Mouse (Mus musculus): ENCODE measurements around the gene Hhip. TPM values are rescaled to one million over a fixed set of nuclear protein-coding genes. Genes with fewer than 3 reads are reported as not detected.

The Hhip gene
- polyA plus RNA-seq, 1 experiment from 2014 or later = 4.0 TPM

DNA sequence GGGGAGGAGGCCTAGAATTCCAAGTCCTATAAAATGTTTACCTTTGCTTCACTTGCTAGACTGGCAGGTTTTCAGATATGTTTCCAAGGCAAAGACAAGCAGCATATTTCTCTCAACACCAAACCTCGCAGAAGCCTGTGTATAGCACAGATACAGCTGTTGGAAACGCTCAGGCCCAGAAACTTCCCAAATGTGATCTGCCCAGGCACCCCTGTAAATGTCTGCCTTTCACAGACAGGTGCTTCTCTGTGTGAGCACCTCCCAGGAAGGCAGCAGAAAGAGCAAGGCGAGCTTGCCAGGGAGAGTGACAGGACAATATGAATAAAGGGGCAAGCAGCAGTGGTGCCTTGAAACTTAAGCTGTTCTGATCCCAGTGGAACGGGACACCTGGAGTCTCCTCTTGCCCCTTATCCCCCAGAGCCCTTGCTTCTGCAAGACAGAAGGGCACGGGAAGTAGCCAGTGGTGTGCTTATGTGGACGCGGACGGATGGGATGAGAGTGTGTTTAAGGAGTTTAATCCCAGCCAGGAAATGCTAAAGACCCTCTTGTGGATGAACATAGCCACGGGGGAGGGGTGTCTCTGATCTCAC lies 120.9 kb downstream of the Hhip start:
- no peaks in the 10 kb centered on the region for H3K27me3 ChIP-seq (ENCODE audit: insufficient read depth, low read length)
- H3K4me3 ChIP-seq (ENCODE audit: low read depth, low read length) = no peak overlapping the region
- no peaks in the 10 kb centered on the region for H3K9me3 ChIP-seq (ENCODE audit: low read length)
- no peak for ATAC-seq
- H3K36me3 ChIP-seq (replicated peaks; ENCODE audit: insufficient read depth, low read length) = no peaks in the 10 kb centered on the region
- no peaks in the 10 kb centered on the region for H3K4me1 ChIP-seq (ENCODE audit: insufficient read depth)
- H3K9ac ChIP-seq (replicated peaks) = no peak overlapping the region
- no peak overlapping the region for H3K27ac ChIP-seq (ENCODE audit: low read depth)
- no peak for TF ChIP-seq CTCF (IDR thresholded peaks at IDR 0.05; ENCODE audit: low read depth)
- TF ChIP-seq EP300 (IDR thresholded peaks at IDR 0.05; ENCODE audit: low read depth) = no peak
- DNase-seq = no peak
- WGBS (ENCODE audit: insufficient replicate concordance) = 68% methylated on average over 9 of the region's 9 CpGs
- no peak overlapping the region for H3K4me2 ChIP-seq (ENCODE audit: low read depth, low read length)

- 36% methylated on average over 7 of the region's 7 CpGs for WGBS (ENCODE audit: insufficient replicate concordance)
- H3K4me1 ChIP-seq (ENCODE audit: insufficient read depth) = no peaks in the 10 kb centered on the region
- ATAC-seq = no peak
- no peaks in the 10 kb centered on the region for H3K27me3 ChIP-seq (ENCODE audit: insufficient read depth, low read length)
- no peaks in the 10 kb centered on the region for H3K36me3 ChIP-seq (replicated peaks; ENCODE audit: insufficient read depth, low read length)
- H3K27ac ChIP-seq (ENCODE audit: low read depth) = no peak overlapping the region
- TF ChIP-seq CTCF (IDR thresholded peaks at IDR 0.05; ENCODE audit: low read depth) (no peak), EP300 (IDR thresholded peaks at IDR 0.05; ENCODE audit: low read depth) (no peak)
- H3K4me2 ChIP-seq (ENCODE audit: low read depth, low read length) = no peak overlapping the region
- no peak overlapping the region for H3K9ac ChIP-seq (replicated peaks)
- no peak overlapping the region for H3K4me3 ChIP-seq (ENCODE audit: low read depth, low read length)
- no peak for DNase-seq
- no peaks in the 10 kb centered on the region for H3K9me3 ChIP-seq (ENCODE audit: low read length)
These were observed 122.0 kb downstream of the Hhip start for GRCm38 (mm10) chr8:79935793-79936192.

DNA sequence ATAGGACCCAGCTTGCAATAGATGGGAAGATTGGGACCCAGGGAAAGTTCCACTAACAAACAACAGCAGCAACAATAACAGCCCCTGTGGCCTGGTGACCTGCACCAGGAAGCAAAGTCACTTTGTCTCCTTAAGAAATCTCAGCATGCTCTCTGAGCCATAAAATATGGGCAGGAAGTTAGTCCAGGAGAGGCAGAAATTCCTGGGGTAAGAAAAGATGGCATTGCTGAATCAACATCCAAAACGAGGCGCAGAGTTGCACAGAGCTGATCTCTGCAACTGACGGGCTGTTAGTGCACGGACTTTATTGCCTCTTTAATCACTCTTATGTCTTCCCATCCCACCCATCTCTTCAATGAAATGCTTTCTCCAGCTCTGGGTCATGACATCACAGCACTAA lies 128.6 kb downstream of the Hhip start:
- no peaks in the 10 kb centered on the region for H3K9me3 ChIP-seq (ENCODE audit: low read length)
- no peak overlapping the region for H3K4me3 ChIP-seq (ENCODE audit: low read depth, low read length)
- no peak overlapping the region for H3K4me2 ChIP-seq (ENCODE audit: low read depth, low read length)
- 51% methylated on average over 4 of the region's 4 CpGs for WGBS (ENCODE audit: insufficient replicate concordance)
- no peak for ATAC-seq
- no peak overlapping the region for H3K27ac ChIP-seq (ENCODE audit: low read depth)
- no peak for TF ChIP-seq CTCF (IDR thresholded peaks at IDR 0.05; ENCODE audit: low read depth)
- TF ChIP-seq EP300 (IDR thresholded peaks at IDR 0.05; ENCODE audit: low read depth) = no peak
- DNase-seq = no peak
- no peak overlapping the region for H3K9ac ChIP-seq (replicated peaks)
- H3K36me3 ChIP-seq (replicated peaks; ENCODE audit: insufficient read depth, low read length) = no peaks in the 10 kb centered on the region
- no peaks in the 10 kb centered on the region for H3K27me3 ChIP-seq (ENCODE audit: insufficient read depth, low read length)
- no peaks in the 10 kb centered on the region for H3K4me1 ChIP-seq (ENCODE audit: insufficient read depth)

- no peak for TF ChIP-seq EP300 (IDR thresholded peaks at IDR 0.05; ENCODE audit: low read depth)
- no peak for TF ChIP-seq CTCF (IDR thresholded peaks at IDR 0.05; ENCODE audit: low read depth)
- H3K4me2 ChIP-seq (ENCODE audit: low read depth, low read length) = no peak overlapping the region
- H3K9me3 ChIP-seq (ENCODE audit: low read length) = no peaks in the 10 kb centered on the region
- H3K9ac ChIP-seq (replicated peaks) = no peak overlapping the region
- no peak overlapping the region for H3K4me3 ChIP-seq (ENCODE audit: low read depth, low read length)
- no peak overlapping the region for H3K27ac ChIP-seq (ENCODE audit: low read depth)
- 69% methylated on average over 7 of the region's 7 CpGs for WGBS (ENCODE audit: insufficient replicate concordance)
- ATAC-seq (no peak), DNase-seq (no peak)
- no peaks in the 10 kb centered on the region for H3K4me1 ChIP-seq (ENCODE audit: insufficient read depth)
- no peaks in the 10 kb centered on the region for H3K27me3 ChIP-seq (ENCODE audit: insufficient read depth, low read length)
- H3K36me3 ChIP-seq (replicated peaks; ENCODE audit: insufficient read depth, low read length) = no peaks in the 10 kb centered on the region
These were observed 140.6 kb downstream of the Hhip start for GRCm38 (mm10) chr8:79917211-79917610.
